Mouse (Mus musculus): ENCODE measurements around the gene Cfd. TPM values are rescaled to one million over a fixed set of nuclear protein-coding genes. Genes with fewer than 3 reads are reported as not detected.

Cfd gene
- polyA plus RNA-seq, 1 experiment from 2014 or later: not detected

DNA sequence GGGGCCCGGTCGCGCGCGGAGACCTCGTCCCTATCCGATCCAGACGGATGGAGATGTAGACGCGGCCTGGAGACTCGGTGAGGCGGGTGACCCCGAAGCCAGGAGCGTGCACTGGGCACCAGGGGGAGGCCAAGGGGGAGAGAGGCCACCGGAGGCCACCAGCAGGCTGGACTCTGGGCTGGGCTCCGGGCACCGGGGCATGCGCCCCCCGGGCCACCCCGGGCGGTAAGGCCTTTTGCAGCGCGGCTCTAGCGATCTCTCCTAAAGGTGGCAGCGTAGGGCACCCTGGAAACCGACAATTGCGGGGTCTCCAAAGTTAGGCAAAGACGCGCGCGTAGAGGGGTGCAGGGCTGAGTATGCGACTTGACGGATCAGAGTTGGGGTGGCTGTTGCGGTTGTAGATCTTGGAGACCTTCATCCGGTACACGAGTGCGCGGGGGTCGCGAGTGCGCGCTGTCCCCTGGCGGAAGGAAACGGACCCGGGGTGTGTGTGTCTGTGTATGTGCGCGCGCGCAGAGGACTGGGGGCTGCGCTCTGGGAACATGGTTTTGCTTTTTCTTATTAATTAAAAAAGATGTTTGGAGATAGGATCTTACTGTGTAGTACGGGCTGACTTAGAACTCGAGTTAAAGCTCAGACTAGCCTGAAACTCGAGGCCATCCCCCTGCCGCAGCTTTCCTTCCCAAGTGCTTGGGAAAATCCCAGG is 36.8 kb downstream of the Cfd start:
- Histone ChIP-seq H3K36me3 (replicated peaks) (peaks cover 19% of the 10 kb centered on the region), H3K4me1 (replicated peaks) (peaks cover 77% of the 10 kb centered on the region), H3K9me3 (replicated peaks) (no peaks in the 10 kb centered on the region), H3K4me3 (replicated peaks) (peak overlapping the region; percentile 83), H3K4me2 (peak overlapping the region; percentile 98), H3K27ac (replicated peaks) (peak overlapping the region; percentile 85), H3K27me3 (peaks cover 11% of the 10 kb centered on the region), H3K9ac (peak overlapping the region; percentile 74)
- under 1% methylated on average over 54 of the region's 54 CpGs for WGBS (ENCODE audit: insufficient replicate concordance)
- ATAC-seq (ENCODE audit: insufficient read depth): peak; percentile 19

- Histone ChIP-seq H3K27ac (replicated peaks) (peak overlapping the region; percentile 85), H3K4me3 (replicated peaks) (peak overlapping the region; percentile 83), H3K4me2 (peak overlapping the region; percentile 98), H3K36me3 (replicated peaks) (peaks cover 26% of the 10 kb centered on the region), H3K4me1 (replicated peaks) (peaks cover 84% of the 10 kb centered on the region), H3K9me3 (replicated peaks) (no peaks in the 10 kb centered on the region), H3K9ac (peak overlapping the region; percentile 74), H3K27me3 (peaks cover 4% of the 10 kb centered on the region)
- no peak for ATAC-seq (ENCODE audit: insufficient read depth)
- 2% methylated on average over 29 of the region's 29 CpGs for WGBS (ENCODE audit: insufficient replicate concordance)
Measured at GRCm38 (mm10) chr10:79928030-79928694, 37.5 kb downstream of the Cfd start.

DNA sequence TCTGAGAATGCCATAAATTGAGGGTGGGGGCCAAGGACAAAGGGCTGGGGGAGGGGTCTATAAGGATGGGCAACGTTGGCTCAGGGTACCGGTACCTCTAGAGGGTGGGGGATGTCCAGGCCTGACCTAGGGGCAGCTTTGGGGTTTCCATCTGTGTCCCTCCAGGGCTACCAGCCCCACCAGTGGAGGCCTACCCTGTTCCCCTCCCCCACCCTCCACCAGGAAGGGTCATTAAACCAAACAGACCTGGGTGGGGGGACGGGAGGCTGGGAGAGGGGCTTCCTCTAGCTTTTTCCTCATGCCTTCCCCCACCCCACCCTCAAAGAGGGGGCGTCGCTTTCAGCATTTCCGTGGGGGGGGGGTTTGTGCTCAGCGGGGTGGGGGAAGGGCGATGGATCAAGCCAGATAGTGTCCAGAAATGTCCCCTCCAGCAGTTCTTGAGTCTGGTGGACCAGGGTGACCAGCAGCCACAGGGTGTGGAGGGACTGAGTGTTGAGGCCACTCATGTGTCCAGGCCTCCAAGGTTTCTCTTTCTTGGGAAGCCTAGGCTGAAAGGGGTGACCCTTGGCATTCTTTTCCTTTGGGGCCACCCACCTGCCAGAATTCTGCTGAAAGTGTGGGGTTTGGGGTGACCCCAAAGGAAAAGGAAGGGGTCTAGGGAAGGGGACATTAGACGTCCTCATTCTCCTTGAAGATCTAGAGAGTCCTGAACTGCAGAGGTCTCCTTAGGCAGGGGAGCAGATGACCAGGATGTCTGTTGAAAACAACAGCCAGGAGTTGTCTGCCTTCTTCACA is 38.5 kb downstream of the Cfd start:
- WGBS (ENCODE audit: insufficient replicate concordance): 26% methylated on average over 9 of the region's 9 CpGs
- Histone ChIP-seq H3K4me1 (replicated peaks) (peaks cover 89% of the 10 kb centered on the region), H3K27ac (replicated peaks) (peak overlapping the region; percentile 63), H3K27me3 (no peaks in the 10 kb centered on the region), H3K36me3 (replicated peaks) (peaks cover 30% of the 10 kb centered on the region), H3K4me3 (replicated peaks) (peak overlapping the region; percentile 83), H3K9me3 (replicated peaks) (no peaks in the 10 kb centered on the region), H3K9ac (peak overlapping the region; percentile 40), H3K4me2 (peak overlapping the region; percentile 98)
- no peak for ATAC-seq (ENCODE audit: insufficient read depth)

DNA sequence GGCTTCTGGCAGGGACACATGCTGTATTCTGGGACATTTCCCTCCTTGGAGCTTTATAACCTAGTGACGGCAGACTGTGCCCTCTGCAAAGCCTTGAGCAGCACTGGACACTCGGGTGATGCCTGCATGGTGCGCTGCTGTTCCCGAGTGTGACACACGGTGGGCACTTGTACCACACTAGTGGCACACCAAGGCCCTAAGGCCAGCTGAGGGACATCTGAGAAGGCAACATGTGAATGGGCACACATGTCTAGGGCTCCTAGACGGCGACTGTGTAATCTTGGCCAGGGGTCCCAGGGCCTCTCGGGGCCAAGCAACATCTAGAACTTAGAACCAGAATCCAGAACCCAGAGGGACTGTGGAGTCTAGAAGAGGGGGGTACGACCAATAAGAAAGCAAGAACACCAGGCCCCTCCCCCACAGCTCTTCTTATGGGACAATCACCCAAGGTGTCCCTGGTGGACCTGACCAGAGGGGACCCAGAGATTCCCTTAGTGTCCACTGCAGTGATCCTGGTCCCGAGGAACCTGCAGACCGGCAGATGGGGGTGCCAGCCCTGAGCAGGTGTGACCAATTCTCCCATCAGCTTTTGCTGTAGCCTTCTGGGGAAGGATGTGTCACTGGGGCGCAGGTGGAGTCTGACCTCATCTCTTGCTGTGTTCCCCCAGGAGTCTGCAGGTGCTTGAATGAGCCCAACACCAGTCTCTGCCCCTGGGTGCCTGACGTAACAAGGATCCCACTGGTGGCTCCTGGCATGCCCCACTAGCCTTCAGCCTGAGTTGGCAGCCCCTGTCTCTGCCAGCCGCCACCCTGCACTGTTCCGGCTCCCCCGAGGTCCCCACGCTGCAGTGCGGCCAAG is 39.5 kb downstream of the Cfd start:
- Histone ChIP-seq H3K4me1 (replicated peaks) (peaks cover 97% of the 10 kb centered on the region), H3K27ac (replicated peaks) (peak overlapping the region; percentile 46; the same call in 1 of the 2 replicates), H3K4me2 (peak overlapping the region; percentile 98), H3K9ac (no peak overlapping the region), H3K4me3 (replicated peaks) (peak overlapping the region; percentile 83; the same call in 1 of the 2 replicates), H3K9me3 (replicated peaks) (no peaks in the 10 kb centered on the region), H3K36me3 (replicated peaks) (peaks cover 36% of the 10 kb centered on the region), H3K27me3 (no peaks in the 10 kb centered on the region)
- WGBS (ENCODE audit: insufficient replicate concordance): 77% methylated on average over 18 of the region's 18 CpGs
- ATAC-seq (ENCODE audit: insufficient read depth): no peak

GRCm38 (mm10) chr10:79930826-79931186 is 40.2 kb downstream of the Cfd start:
- WGBS (ENCODE audit: insufficient replicate concordance): 85% methylated on average over 16 of the region's 16 CpGs
- H3K27ac ChIP-seq (replicated peaks): no peak overlapping the region
- H3K4me1 ChIP-seq (replicated peaks): peaks cover 98% of the 10 kb centered on the region
- H3K9ac ChIP-seq: no peak overlapping the region
- no peaks in the 10 kb centered on the region for H3K27me3 ChIP-seq
- ATAC-seq (ENCODE audit: insufficient read depth): no peak
- H3K4me2 ChIP-seq: no peak overlapping the region
- H3K9me3 ChIP-seq (replicated peaks): no peaks in the 10 kb centered on the region
- H3K4me3 ChIP-seq (replicated peaks): no peak overlapping the region
- peaks cover 40% of the 10 kb centered on the region for H3K36me3 ChIP-seq (replicated peaks)

DNA sequence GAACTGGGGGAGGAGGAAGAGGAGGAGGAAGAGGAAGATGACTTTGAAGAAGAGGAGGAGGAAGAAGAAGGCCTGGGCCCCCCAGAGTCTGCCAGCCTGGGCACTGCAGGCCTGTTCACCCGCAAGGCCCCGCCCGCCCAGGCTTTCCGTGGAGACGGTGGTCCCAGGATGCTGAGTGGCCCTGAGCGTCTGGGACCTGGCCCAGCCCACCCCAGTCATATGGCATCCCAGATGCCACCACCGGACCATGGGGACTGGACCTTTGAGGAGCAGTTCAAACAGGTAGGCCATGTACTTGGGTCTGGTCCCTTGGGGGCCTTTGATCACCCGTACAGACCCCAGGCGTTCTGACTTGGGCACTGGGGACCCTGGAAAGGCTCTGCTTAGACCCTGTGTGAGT is 41.1 kb downstream of the Cfd start:
- Histone ChIP-seq H3K9ac (no peak overlapping the region), H3K27ac (replicated peaks) (no peak overlapping the region), H3K4me1 (replicated peaks) (peaks cover 98% of the 10 kb centered on the region), H3K4me2 (no peak overlapping the region), H3K27me3 (no peaks in the 10 kb centered on the region), H3K4me3 (replicated peaks) (no peak overlapping the region), H3K36me3 (replicated peaks) (peaks cover 44% of the 10 kb centered on the region), H3K9me3 (replicated peaks) (no peaks in the 10 kb centered on the region)
- WGBS (ENCODE audit: insufficient replicate concordance): 61% methylated on average over 9 of the region's 9 CpGs
- ATAC-seq (ENCODE audit: insufficient read depth): no peak

DNA sequence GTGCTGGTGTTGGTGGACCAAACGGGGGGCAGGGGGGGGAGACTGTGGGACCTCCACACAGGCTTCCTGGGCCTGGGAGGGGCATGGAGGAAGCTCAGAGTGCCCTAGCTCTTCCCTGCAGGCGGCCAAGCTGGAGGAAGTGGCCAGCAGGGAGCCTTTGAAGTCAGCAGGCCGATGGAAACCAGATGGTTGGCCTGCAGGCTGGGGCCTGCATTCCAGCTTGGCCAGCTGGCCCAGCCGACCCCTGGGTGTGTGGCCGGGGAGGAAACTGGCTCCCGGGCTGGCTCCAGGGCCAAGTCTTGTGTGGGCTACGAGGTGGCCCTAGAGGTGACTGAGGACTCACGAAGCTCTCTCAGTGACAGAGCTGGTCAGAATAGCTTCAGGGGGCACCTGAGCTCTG is 42.1 kb downstream of the Cfd start:
- WGBS (ENCODE audit: insufficient replicate concordance): 52% methylated on average over 8 of the region's 8 CpGs
- Histone ChIP-seq H3K9me3 (replicated peaks) (no peaks in the 10 kb centered on the region), H3K4me1 (replicated peaks) (peaks cover 98% of the 10 kb centered on the region), H3K27me3 (no peaks in the 10 kb centered on the region), H3K4me2 (peak overlapping the region; percentile 7; the same call in 1 of the 2 replicates), H3K4me3 (replicated peaks) (no peak overlapping the region), H3K9ac (no peak overlapping the region), H3K27ac (replicated peaks) (0 out of 2 replicates have a peak overlapping the region, but pooled peaks have one; percentile 6), H3K36me3 (replicated peaks) (peaks cover 44% of the 10 kb centered on the region)
- ATAC-seq (ENCODE audit: insufficient read depth): no peak

DNA sequence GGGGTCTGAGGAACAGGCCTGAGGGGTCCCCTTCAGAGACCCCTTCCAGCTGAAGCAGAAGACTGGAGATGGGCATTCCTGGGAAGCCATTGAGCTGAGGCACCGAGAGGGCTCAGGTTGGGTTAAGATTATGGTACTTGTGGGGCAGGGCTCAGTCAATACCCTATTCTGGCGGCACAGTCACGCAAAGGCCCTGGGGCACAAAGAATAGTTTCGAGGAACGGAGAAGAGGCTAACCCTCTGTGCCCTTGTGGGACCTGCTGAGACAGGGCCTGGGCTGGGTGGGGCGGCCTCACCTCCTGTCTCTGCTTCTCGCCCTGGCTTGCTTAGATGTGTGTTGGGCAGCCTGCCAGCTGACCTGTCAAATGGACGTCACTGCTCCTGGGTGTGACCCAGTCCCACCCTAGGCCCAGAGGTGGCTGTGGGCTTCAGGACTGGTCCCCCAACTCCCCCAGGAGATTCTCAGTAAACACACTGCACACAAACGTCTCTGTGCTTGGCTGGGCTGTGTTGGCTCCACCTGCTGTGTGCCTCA is 42.6 kb downstream of the Cfd start:
- H3K27ac ChIP-seq (replicated peaks): 0 out of 2 replicates have a peak overlapping the region, but pooled peaks have one; percentile 6
- 66% methylated on average over 9 of the region's 9 CpGs for WGBS (ENCODE audit: insufficient replicate concordance)
- H3K9me3 ChIP-seq (replicated peaks): no peaks in the 10 kb centered on the region
- ATAC-seq (ENCODE audit: insufficient read depth): no peak
- no peak overlapping the region for H3K4me2 ChIP-seq
- no peak overlapping the region for H3K4me3 ChIP-seq (replicated peaks)
- no peak overlapping the region for H3K9ac ChIP-seq
- H3K27me3 ChIP-seq: no peaks in the 10 kb centered on the region
- H3K4me1 ChIP-seq (replicated peaks): peaks cover 98% of the 10 kb centered on the region
- peaks cover 44% of the 10 kb centered on the region for H3K36me3 ChIP-seq (replicated peaks)

DNA sequence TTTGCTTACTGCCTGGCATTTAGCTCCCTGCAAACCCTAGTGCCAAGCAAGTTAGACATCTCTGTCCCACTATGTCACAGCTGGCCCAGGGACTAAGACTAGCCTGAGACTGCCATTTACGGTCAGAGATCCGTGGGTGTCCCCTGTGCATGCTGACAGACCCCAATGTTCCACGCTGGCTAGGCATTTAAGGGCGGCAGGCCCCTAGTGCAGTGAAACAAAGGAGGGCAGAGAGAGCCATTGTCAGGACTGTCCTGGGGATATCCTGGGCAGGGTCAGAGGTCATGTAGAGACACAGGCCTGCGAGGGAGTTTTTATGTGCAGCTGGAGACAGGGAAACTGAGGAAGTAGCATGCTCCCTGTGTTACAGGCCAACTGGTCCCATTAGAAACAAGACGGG is 43.2 kb downstream of the Cfd start:
- ATAC-seq (ENCODE audit: insufficient read depth): no peak
- H3K36me3 ChIP-seq (replicated peaks): peaks cover 44% of the 10 kb centered on the region
- WGBS (ENCODE audit: insufficient replicate concordance): 71% methylated on average over 6 of the region's 6 CpGs
- H3K27ac ChIP-seq (replicated peaks): no peak overlapping the region
- H3K4me1 ChIP-seq (replicated peaks): peaks cover 100% of the 10 kb centered on the region
- H3K4me2 ChIP-seq: peak overlapping the region; percentile 4; the same call in 1 of the 2 replicates
- no peak overlapping the region for H3K9ac ChIP-seq
- no peaks in the 10 kb centered on the region for H3K9me3 ChIP-seq (replicated peaks)
- no peaks in the 10 kb centered on the region for H3K27me3 ChIP-seq
- no peak overlapping the region for H3K4me3 ChIP-seq (replicated peaks)

DNA sequence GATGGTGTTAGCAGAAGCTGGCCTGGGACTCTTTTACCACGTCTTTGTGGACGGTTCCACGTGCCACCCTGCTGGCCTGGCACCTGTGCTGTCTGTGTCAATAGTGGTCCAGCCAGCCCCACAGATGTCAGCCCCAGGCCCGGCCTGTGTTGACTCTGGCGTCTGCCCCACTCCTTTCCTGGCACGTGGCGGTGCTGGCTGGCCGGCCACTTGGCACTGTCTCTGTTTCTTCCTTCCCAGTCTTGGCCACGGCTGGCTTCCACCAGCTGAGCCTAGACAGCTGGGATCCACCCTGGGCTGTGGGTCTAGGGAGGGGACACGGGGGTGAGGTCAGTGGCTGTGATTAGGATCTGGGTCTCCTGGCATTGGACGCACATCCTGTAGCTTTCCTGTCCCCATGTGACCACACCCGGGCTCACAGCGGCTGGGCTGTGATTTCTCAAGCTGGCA is 43.6 kb downstream of the Cfd start:
- H3K27me3 ChIP-seq: no peaks in the 10 kb centered on the region
- H3K9me3 ChIP-seq (replicated peaks): no peaks in the 10 kb centered on the region
- ATAC-seq (ENCODE audit: insufficient read depth): no peak
- peaks cover 99% of the 10 kb centered on the region for H3K4me1 ChIP-seq (replicated peaks)
- H3K4me2 ChIP-seq: peak overlapping the region; percentile 4; the same call in 1 of the 2 replicates
- H3K4me3 ChIP-seq (replicated peaks): no peak overlapping the region
- H3K36me3 ChIP-seq (replicated peaks): peaks cover 44% of the 10 kb centered on the region
- no peak overlapping the region for H3K9ac ChIP-seq
- WGBS (ENCODE audit: insufficient replicate concordance): 58% methylated on average over 13 of the region's 13 CpGs
- H3K27ac ChIP-seq (replicated peaks): 0 out of 2 replicates have a peak overlapping the region, but pooled peaks have one; percentile 38

All from liver, embryonic 15.5 days (tissue).